Mouse (Mus musculus): ENCODE measurements around the gene Myh11.

Myh11 gene

GRCm38 (mm10) chr16:14291223-14291622, at the start of gene Myh11:
TSS of gene Myh11 (minus strand) at chr16:14291372.
- in situ Hi-C loops (cut with MboI, MseI): loop anchor here (5.0 kb wide), 1 partner anchor 49 kb away; no protein-coding TSS in a partner anchor

GRCm38 (mm10) chr16:14328156-14328555, 37.0 kb upstream of the Myh11 start:
- in situ Hi-C loops (cut with MboI, MseI): no loop called here

GRCm38 (mm10) chr16:14320494-14320893, 29.3 kb upstream of the Myh11 start:
- in situ Hi-C loops (cut with MboI, MseI): no loop called here

- in situ Hi-C loops (cut with MboI, MseI): no loop called here
Measured at GRCm38 (mm10) chr16:14319681-14320080, 28.5 kb upstream of the Myh11 start.

- in situ Hi-C loops (cut with MboI, MseI): no loop called here
Measured at GRCm38 (mm10) chr16:14316884-14317876, 26.0 kb upstream of the Myh11 start, which contains the start of gene Fopnl. TSS of gene Fopnl (minus strand) at chr16:14317405.

GRCm38 (mm10) chr16:14312914-14313313, 21.7 kb upstream of the Myh11 start:
- in situ Hi-C loops (cut with MboI, MseI): loop anchor here (5.0 kb wide), 1 partner anchor 49 kb away; the partner anchor contains the start of gene Abcc1

GRCm38 (mm10) chr16:14311371-14311770, 20.2 kb upstream of the Myh11 start:
- in situ Hi-C loops (cut with MboI, MseI): loop anchor here (5.0 kb wide), 1 partner anchor 51 kb away; the partner anchor contains the start of gene Abcc1

GRCm38 (mm10) chr16:14309833-14310232, 18.7 kb upstream of the Myh11 start:
- in situ Hi-C loops (cut with MboI, MseI): loop anchor here (5.0 kb wide), 1 partner anchor 52 kb away; the partner anchor contains the start of gene Abcc1

GRCm38 (mm10) chr16:14308245-14309073, 17.3 kb upstream of the Myh11 start:
- in situ Hi-C loops (cut with MboI, MseI): no loop called here

- in situ Hi-C loops (cut with MboI, MseI): no loop called here
Measured at GRCm38 (mm10) chr16:14307373-14307772, 16.2 kb upstream of the Myh11 start.

- in situ Hi-C loops (cut with MboI, MseI): no loop called here
Measured at GRCm38 (mm10) chr16:14306451-14306850, 15.3 kb upstream of the Myh11 start.

GRCm38 (mm10) chr16:14304791-14305190, 13.6 kb upstream of the Myh11 start:
- in situ Hi-C loops (cut with MboI, MseI): no loop called here

GRCm38 (mm10) chr16:14303676-14304075, 12.5 kb upstream of the Myh11 start:
- in situ Hi-C loops (cut with MboI, MseI): no loop called here

- in situ Hi-C loops (cut with MboI, MseI): no loop called here
Measured at GRCm38 (mm10) chr16:14303148-14303547, 12.0 kb upstream of the Myh11 start.

- in situ Hi-C loops (cut with MboI, MseI): no loop called here
Measured at GRCm38 (mm10) chr16:14298461-14298860, 7.3 kb upstream of the Myh11 start.

GRCm38 (mm10) chr16:14297746-14298145, 6.6 kb upstream of the Myh11 start:
- in situ Hi-C loops (cut with MboI, MseI): no loop called here

GRCm38 (mm10) chr16:14297137-14297536, 6.0 kb upstream of the Myh11 start:
- in situ Hi-C loops (cut with MboI, MseI): no loop called here

- in situ Hi-C loops (cut with MboI, MseI): no loop called here
Measured at GRCm38 (mm10) chr16:14296544-14297124, 5.5 kb upstream of the Myh11 start.

- in situ Hi-C loops (cut with MboI, MseI): no loop called here
Measured at GRCm38 (mm10) chr16:14295291-14295690, 4.1 kb upstream of the Myh11 start.

GRCm38 (mm10) chr16:14292205-14293199, 1.3 kb upstream of the Myh11 start:
- in situ Hi-C loops (cut with MboI, MseI): loop anchor here (5.0 kb wide), 1 partner anchor 50 kb away; no protein-coding TSS in a partner anchor
